Mouse (Mus musculus) gastrocnemius, postnatal 36 days (tissue): Measurements from ENCODE around the gene 4833439L19Rik. TPM values are rescaled to one million over a fixed set of nuclear protein-coding genes. Genes with fewer than 3 reads are reported as not detected.
A peak's percentile ranks its signal among the peaks of the same experiment; 100 is the strongest.

ENCODE experiments used
- DNase-seq, 2 experiments: peaks; one replicate each; pipeline ENCODE4 v3.0.0; 2022
- intact Hi-C: fragments of 180-260 bp; cut with DNase I; formaldehyde crosslinking; loops from one replicate; pipeline ENCODE4 v1.15.1; 2025
- microRNA-seq, 2 experiments: library from miRNA; unstranded; fragments of <30 nt; microRNA quantifications; one replicate each; pipeline ENCODE4 v1.2.0; 2021
- total RNA-seq, 2 experiments: library from RNA; stranded (reverse); gene quantifications; 2 replicates each; pipeline ENCODE4 v1.2.3; 2021

The 4833439L19Rik gene
- total RNA-seq, 2 experiments from 2014 or later = 171 to 180 TPM

DNA sequence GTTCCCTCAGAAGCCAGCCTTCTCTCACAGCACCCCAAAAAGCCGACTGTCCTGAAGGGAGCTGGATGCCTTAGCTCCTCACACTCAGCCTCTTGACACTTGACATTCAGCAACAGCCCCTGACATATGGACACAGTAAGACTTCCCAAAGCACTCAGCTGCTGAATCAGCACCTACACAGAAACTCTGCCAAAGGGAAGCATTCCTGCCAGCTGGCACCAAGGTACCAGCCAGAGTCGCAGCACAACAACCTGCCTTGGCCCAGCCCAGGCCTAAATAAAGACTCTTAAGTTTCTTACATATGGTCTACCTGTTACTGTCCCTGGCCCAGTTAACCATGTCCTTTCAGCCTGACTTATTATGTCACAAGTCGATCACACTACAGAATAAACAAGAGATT lies 8.4 kb downstream of the 4833439L19Rik start:
- intact Hi-C loops = no loop called here
- peak; percentile 56 for DNase-seq

DNA sequence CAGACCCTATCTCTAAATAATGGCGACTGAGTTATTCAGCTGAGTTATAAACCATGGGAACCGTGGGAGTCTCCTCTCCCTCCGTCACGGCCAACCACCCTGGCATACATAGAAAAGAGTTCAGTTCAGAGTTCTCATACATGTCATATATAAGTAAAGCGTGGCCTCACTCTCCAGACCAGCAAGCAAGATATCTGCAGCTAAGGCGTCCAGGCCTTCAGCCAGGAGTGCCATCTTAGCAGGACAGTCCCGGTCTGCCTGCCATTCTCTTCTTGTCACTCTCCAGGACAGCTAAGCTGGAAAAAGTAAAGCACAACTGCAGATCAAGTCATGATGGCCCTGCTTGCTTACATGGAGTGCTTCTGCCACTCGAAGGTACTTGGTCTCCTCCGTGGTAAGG lies 9.1 kb downstream of the 4833439L19Rik start:
- intact Hi-C loops = no loop called here
- no peak for DNase-seq

DNA sequence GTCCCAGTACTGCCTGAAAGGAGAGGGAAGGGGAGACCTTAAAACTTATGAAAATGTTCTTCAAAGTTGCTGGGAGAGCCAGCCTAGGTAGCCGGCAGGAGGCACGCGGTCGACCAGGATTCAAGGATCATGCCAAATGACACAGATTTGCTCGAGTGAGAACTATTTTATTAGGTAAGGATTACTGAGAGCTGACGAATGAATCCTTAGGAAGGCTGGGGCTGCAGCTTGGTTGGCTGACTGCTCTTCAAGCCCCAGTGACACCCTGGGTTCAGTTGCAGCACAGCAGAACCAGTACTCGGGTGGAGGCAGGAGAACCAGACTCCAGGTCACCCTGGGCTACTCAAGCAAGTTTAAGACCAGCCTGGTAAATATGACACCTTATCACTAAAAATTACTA lies 17.2 kb downstream of the 4833439L19Rik start:
- no peak for DNase-seq
- intact Hi-C loops = no loop called here

DNA sequence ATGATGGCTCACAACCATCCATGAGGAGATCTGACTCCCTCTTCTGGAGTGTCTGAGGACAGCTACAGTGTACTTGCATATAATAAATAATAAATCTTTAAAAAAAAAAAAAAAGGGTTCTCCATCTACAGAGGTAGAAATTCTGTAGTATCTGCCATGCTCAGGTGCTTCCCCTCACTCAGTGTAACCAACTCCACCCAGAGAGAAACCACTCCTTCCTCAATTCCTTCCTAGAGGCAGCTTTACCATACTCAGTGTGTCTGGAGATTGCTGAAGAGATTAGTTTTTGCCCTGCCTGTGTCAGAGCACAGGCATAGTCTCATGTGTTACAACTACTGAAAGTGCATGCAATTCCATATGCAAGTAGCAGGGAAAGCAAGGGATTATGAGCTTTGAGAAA lies 33.1 kb downstream of the 4833439L19Rik start:
- no peak for DNase-seq
- intact Hi-C loops = no loop called here

DNA sequence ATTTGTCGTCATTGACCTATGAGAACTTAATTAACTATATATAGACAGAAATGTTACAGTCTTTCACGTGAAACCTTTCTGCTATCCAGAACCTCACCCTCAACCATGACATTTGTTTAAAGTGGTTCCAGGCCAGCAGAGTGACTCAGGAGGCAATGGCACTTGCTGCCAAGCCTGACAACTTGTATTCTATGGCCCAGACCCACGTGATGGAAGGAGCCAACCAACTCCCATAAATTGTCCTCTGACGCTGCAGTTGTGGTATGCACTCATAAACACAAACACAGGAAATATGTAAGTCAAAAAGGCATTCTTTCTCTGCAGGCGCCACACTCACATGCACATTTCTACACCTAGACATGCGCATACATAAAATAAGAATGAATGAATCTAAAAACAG lies 38.1 kb downstream of the 4833439L19Rik start:
- intact Hi-C loops = no loop called here
- DNase-seq = no peak

DNA sequence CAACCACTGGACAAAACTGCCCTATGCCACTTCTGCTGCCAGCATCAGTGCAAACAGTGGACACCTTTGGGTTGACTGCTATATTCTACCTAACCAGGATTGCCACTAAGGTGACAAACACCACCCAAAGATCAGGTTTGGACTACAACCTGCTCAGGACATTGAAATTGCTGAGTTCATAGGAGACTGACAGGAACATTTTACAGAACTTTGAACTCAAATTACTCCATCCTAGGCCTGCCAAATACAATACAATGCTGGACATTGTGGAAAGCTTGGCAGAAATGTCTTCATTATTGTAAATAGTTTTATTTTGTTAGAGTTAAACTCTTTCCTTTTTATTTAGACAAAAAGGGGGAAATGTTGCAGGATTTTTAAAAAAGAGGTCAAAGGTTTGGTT lies 44.1 kb downstream of the 4833439L19Rik start:
- intact Hi-C loops = no loop called here

DNA sequence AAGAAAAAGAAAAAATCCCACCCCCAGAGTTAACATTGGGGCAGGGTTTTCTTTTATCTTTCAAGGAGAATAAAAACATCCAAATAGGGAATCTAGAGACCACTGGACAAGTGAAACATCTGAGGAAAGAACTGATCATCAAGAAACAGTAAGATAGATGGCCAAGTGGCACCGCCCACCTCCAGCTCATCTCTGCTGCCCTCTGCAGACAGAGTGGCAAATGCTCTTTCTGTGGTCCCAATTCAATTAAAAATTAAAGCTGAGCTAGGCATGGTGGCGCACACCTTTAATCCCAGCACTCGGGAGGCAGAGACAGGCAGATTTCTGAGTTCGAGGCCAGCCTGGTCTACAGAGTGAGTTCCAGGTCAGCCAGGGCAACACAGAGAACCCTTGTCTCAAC lies 45.0 kb downstream of the 4833439L19Rik start:
- DNase-seq = no peak
- intact Hi-C loops = no loop called here

More for the DNA sequence above, 44.1 kb downstream of the 4833439L19Rik start:
- no peak for DNase-seq

DNA sequence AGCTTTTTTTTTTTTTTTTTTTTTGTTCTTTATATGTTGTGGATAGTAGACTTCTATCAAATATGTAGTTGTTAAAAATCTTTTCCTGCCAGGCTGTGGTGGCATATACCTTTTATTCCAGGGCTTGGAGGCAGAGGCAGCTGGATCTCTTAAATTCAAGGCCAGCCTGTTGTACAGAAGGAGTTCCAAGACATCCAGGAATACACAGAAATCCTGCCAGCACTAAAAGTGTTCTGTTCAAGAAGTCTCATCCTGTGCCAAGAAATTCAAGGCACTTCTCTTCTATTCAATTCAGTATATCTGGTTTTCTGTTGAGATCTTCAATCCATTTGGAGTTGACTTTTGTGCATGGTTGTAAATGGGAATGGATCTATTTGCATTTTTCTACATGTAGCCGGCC lies 59.3 kb downstream of the 4833439L19Rik start:
- DNase-seq = no peak
- intact Hi-C loops = no loop called here

DNA sequence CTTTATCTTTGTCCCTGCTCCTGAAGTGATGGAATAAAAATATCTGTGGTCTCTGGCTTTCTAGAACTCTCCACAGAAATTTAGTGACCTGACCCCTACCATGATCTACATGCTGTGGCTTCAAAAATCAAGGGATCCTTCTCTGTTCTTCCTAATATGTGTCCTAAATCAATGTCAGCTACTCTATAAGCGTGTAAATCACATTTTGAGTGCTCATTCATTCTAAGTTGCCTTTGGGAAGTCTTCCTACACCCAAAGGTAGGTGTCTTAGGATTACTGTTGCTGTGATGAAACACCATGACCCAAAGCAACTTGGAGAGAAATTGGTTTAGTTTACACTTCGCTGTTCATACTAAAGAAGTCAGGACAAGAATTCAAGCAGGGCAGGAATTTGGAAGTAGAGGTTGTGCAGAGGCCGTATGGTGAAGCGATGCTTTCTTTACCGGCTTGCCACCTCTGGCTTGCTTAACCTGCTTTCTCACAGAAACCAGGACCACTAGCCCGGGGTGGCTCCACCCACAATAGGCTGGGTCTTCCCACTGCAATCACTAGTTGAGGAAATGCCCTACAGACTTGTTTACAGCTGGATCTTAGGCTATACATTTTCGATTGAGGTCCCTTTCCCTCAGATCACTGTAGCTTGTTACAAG lies 60.5 kb downstream of the 4833439L19Rik start:
- no peak for DNase-seq
- intact Hi-C loops = no loop called here

DNA sequence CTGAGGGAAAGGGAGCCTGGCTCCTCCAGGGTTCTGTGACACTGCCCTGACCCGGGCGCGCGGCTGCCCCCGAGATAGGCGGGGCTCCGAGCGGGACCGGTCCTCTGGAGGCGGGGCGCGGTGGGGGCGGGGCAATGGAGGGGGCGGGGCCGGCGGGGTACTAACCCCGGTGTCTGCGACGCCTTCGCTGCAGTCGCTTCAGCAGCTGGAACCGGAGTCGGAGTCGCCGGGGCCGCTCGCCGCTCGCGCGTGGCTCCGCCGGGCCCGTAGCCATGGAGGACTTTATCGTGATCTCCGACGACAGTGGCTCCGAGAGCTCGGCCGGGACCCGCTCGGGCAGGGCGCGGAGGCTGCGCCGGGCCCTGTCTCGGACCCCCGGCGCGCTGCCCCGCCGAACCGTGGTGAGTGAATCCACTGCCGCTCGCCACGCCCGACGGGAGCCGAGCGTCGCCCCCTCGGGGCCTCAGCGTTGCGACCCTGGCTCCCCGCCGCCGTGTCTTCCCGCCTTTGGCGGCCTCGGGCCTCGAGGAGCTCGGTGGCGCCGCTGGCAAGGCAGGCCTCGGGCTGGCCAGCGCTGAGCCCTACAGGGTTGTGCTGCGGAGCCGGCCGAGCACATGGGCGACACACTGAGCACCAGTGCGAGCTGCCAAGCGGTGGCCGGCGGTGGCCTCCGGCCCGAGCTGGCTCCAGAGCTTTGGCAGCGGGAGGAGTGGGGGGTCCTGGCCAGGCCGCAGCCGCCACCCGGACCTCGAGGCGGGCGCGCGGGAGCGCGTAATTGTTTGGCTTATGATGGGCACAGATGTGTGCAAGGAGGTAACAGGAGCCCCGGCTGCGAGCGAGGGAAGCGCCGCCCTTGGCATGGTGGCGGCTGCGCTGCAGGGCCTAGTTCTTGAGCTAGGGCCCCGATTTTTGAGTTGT lies 61.4 kb downstream of the 4833439L19Rik start, which contains the start of gene Simc1:
TSS of gene Simc1 (plus strand) at position 176 of the 918 bp plus-strand sequence.
- DNase-seq = peak; percentile 68 to 72
- intact Hi-C loops = no loop called here

DNA sequence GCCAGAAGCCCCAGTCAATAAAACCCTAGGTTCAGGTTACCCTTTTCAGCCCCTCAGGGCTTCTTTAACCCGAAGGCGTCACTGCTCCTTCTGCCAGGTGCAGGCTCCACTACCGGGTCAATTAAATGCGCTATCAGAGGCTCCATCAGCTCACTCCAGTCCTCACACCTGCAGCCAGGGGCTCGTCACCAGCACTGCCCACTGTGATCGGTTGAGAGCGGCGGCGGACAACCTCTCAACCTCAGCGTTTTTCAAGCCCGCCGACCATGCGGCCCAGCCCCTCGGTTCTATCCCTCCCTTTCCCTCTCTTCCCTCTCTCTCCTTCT lies 62.0 kb downstream of the 4833439L19Rik start:
- no peak for DNase-seq
- intact Hi-C loops = no loop called here

DNA sequence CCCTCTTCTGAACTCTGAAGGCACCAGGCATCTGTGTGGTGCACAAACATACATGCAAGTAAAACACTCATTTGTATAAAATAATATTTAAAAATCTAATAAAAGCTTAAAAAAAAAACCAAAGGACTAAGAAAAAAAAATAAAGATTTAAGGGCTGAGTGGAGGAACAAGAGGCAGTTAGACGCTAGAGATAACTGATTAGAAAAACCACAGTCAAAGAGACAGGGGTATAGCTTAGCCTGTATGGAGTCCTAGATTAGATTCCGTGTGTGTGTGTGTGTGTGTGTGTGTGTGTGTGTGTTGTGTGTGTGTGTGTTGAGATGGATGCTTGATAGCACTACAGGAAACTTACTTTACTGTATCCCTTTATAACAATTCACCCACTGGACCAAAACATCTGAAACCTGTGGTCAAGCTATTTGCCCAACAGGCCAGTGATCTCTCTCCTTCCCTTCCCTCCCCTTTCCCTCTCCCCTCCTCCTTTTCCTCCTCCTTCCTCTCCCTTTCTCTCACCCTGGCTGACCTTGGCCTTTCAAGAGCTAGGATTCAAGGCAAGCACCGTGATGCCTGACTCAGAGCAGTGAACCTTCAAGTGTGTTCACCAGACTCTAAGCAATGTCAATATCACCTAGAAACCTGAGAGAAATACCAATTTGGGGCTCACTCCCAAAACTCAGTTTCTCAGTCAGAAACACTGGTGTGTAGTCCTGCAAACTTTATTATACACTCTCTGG lies 63.1 kb downstream of the 4833439L19Rik start:
- intact Hi-C loops = no loop called here
- DNase-seq = no peak

DNA sequence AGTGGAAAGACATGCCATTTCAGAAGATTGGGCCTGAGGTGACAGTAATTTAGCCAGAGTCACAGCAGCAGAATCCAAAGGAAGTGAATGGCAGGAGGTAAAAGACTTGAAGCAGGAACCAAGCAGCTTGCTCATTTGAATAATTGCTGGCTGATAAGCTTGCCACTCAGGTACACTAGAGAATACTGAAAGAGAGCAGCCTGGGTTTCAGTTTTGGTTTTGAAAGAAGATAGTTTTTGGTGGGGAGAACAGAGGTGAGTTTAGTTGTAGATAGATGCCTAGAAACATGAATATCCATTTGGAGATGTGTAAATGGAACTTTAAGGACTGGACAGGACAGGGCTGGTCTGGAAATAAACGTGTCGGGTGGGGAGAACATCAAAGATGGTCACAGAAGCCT lies 63.9 kb downstream of the 4833439L19Rik start:
- intact Hi-C loops = no loop called here
- no peak for DNase-seq

Small RNA genes lying within 50 kb of the gene (microRNA-seq; reads per million reads assigned to microRNA genes)
- 0 reads per million in 2 experiments for gene Gm24195

Other genes starting within 250 kb of the 4833439L19Rik start
- 1 to 10 TPM; 1.0 to 1.1 TPM for gene Cplx2, start 194.1 kb downstream of the 4833439L19Rik start, total RNA-seq
- gene Thoc3, start 96.6 kb downstream of the 4833439L19Rik start, total RNA-seq = 10 to 100 TPM; 12.9 to 13.7 TPM
- 1 to 10 TPM; 1.6 to 3.4 TPM for gene Simc1, start 61.7 kb downstream of the 4833439L19Rik start, total RNA-seq
- 1 to 10 TPM; 2.5 to 3.0 TPM for gene Arl10, start 9.6 kb upstream of the 4833439L19Rik start, total RNA-seq
- 10 to 100 TPM; 17.7 to 17.9 TPM for gene Nop16, start 24.7 kb upstream of the 4833439L19Rik start, total RNA-seq
- gene Higd2a, start 24.8 kb upstream of the 4833439L19Rik start, total RNA-seq = 100 to 1,000 TPM; 145 to 149 TPM
- 100 to 1,000 TPM; 132 to 139 TPM for gene Cltb, start 45.9 kb upstream of the 4833439L19Rik start, total RNA-seq
- gene Faf2, start 56.3 kb upstream of the 4833439L19Rik start, total RNA-seq = 10 to 100 TPM; 10.5 to 13.8 TPM
- 10 to 100 TPM; 21.7 to 27.2 TPM for gene Rnf44, start 128.5 kb upstream of the 4833439L19Rik start, total RNA-seq
- gene Cdhr2, start 136.0 kb upstream of the 4833439L19Rik start, total RNA-seq = not detected
- not detected for gene Gprin1, start 184.4 kb upstream of the 4833439L19Rik start, total RNA-seq
- not detected for gene Sncb, start 201.2 kb upstream of the 4833439L19Rik start, total RNA-seq
- not detected for gene Eif4e1b, start 218.6 kb upstream of the 4833439L19Rik start, total RNA-seq
- 10 to 100 TPM; 16.3 to 23.4 TPM for gene Tspan17, start 223.9 kb upstream of the 4833439L19Rik start, total RNA-seq